Mouse (Mus musculus) intestine, postnatal 0 days (tissue): ENCODE data around the gene Tfcp2. TPM values are rescaled to one million over a fixed set of nuclear protein-coding genes. Genes with fewer than 3 reads are reported as not detected.
A peak's percentile ranks its signal among the peaks of the same experiment; 100 is the strongest.
"Not testable (repeated sequence)": the region's sequence is repeated elsewhere in the genome, so short reads cannot be mapped to it uniquely, and the experiment has no call there.

Source experiments
- ATAC-seq: fragments of 200-750 bp; cut with Nextera tagmentation; 2 replicates; pipeline ENCODE4 v1.8.0; 2017; ENCODE audit warnings: mild to moderate bottlenecking, moderate TSS enrichment, moderate library complexity
- H3K27ac ChIP-seq: fragments of 300-500 bp; sonication (generic); 2 replicates; pipeline ENCODE4 v1.5.1; 2014; ENCODE audit warnings: mild to moderate bottlenecking, low read depth, low read length, moderate library complexity
- H3K27me3 ChIP-seq: fragments of 300-500 bp; sonication (generic); replicated peaks from 2 replicates; pipeline ENCODE4 v1.6.1; 2014; ENCODE audit warnings: low read length, mixed read lengths; ENCODE audit not compliant: control insufficient read depth, insufficient read depth
- H3K36me3 ChIP-seq: fragments of 300-500 bp; sonication (generic); 2 replicates; pipeline ENCODE4 v1.6.1; 2014; ENCODE audit warnings: mild to moderate bottlenecking, moderate library complexity; ENCODE audit not compliant: control insufficient read depth, insufficient read depth
- H3K4me1 ChIP-seq: fragments of 300-500 bp; sonication (generic); replicated peaks from 2 replicates; pipeline ENCODE4 v1.6.1; 2014; ENCODE audit warnings: antibody characterized with exemption, low read length, mixed read lengths; ENCODE audit not compliant: control insufficient read depth, insufficient read depth
- H3K4me2 ChIP-seq: fragments of 300-500 bp; sonication (generic); replicated peaks from 2 replicates; pipeline ENCODE4 v1.6.1; 2014; ENCODE audit warnings: low read depth, mild to moderate bottlenecking, moderate library complexity
- H3K4me3 ChIP-seq: fragments of 300-500 bp; sonication (generic); 2 replicates; pipeline ENCODE4 v1.5.1; 2014; ENCODE audit warnings: low read depth, low read length
- H3K9ac ChIP-seq: fragments of 300-500 bp; sonication (generic); 2 replicates; pipeline ENCODE4 v1.6.1; 2014; ENCODE audit warnings: mild to moderate bottlenecking, low read depth, low read length
- H3K9me3 ChIP-seq: fragments of 300-500 bp; sonication (generic); 2 replicates; pipeline ENCODE4 v1.6.1; 2016; ENCODE audit warnings: mixed run types; ENCODE audit not compliant: control insufficient read depth
- CTCF ChIP-seq: sonication (generic); IDR thresholded peaks from 2 replicates; pipeline ENCODE4 v1.5.1; 2016; ENCODE audit warnings: low read depth, mild to moderate bottlenecking, control low read depth, antibody characterized with exemption, moderate library complexity
- WGBS: fragments of 180-500 bp; shearing (Covaris S2); extraction: QIAGEN DNeasy Blood & Tissue Kit; methylation state at CpG from one replicate; pipeline ENCODE4 v1.1.7; 2014; 5-methylcytosine and 5-hydroxymethylcytosine counted together
- polyA plus RNA-seq: library from polyadenylated mRNA; unstranded; fragments of >200 nt; fragmentation: Nextera tagmentation; extraction: Ambion mirVana; gene quantifications from 2 replicates; pipeline ENCODE4 v1.2.1, GENCODE M21; 2015

Gene Tfcp2
- polyA plus RNA-seq, 1 experiment from 2014 or later: 8.5 TPM

DNA sequence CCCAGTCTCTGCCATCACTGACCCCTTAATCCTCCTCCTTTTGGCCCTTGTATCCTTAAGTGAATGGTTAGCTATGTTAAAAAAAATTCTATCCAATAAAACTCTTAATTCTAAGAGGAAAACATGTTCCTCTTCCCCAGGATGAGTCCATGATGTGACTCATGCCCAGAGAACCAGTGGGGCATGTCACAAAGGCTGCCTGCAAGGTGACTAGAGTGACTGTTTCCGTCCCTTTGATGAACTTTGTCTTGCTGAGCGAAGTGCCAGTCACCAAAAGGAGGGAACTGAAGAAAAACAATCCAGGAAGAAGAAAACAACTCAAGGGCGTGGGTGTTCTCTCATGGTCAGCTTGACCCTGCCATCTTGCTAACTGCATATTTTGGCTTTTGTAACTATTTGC lies 17.4 kb upstream of the Tfcp2 start:
- no peak for ATAC-seq
- Histone ChIP-seq H3K9ac (no peak overlapping the region), H3K27ac (no peak overlapping the region), H3K4me3 (no peak overlapping the region), H3K36me3 (no peaks in the 10 kb centered on the region), H3K4me1 (no peaks in the 10 kb centered on the region), H3K27me3 (no peaks in the 10 kb centered on the region), H3K4me2 (no peak overlapping the region), H3K9me3 (no peaks in the 10 kb centered on the region)
- TF ChIP-seq CTCF: no peak
- WGBS: 70% methylated on average over 3 of the region's 3 CpGs

DNA sequence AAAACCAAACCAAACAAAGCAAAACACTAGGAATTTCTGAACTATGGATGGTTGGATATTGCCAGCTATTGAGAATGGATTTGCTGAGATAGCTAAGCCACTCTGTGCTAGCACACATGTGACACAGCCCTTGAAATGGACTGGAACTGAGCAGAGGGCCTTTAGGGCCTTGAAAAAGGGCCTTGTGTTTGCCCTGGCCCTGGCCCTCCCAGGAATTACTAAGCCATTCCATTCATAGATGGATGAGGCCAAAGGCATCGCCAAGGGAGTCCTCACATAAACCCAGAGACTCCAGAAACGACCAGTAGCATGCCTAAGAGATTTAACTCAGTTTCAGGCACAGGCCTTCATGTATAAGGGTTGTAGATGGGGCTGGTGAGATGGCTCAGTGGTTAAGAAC lies 14.7 kb upstream of the Tfcp2 start:
- no peak for ATAC-seq
- H3K4me1 ChIP-seq: no peaks in the 10 kb centered on the region
- no peaks in the 10 kb centered on the region for H3K9me3 ChIP-seq
- no peak overlapping the region for H3K4me2 ChIP-seq
- H3K9ac ChIP-seq: no peak overlapping the region
- TF ChIP-seq CTCF: no peak
- WGBS: 51% methylated on average over 2 of the region's 2 CpGs
- no peaks in the 10 kb centered on the region for H3K27me3 ChIP-seq
- H3K27ac ChIP-seq: no peak overlapping the region
- H3K36me3 ChIP-seq: no peaks in the 10 kb centered on the region
- no peak overlapping the region for H3K4me3 ChIP-seq

DNA sequence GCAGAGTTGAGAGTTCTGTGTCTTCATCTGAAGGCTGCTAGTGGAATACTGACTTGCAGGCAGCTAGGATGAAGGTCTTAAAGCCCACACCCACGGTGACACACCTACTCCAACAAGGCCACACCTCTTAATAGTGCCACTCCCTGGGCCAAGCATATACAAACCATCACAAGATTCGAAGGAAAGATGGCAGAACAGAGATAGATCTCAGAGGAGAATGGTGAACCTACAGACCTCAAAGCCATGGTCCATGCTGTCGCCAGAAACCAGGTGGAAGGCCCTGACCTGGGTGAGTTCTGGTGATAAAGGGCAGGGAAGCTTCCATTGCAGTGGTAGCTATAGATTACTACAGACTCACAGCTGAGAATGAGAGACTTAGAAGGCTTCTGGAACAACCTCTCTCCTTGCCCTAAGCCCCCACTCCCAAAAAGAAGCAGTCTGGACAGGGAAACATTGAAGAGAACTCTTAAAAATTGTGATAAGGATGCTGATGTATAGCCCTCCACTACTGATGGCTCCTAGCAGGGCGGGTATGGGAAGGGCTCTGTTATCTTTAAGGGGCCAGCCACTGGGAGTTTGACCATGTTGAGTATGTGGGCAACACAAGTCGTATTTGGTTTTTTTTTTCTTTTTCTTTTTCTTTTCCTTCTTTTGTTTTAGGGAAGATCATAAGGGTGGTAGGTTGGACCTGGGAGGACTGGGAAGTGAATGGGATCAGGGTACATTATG lies 6.1 kb upstream of the Tfcp2 start:
- no peak for ATAC-seq
- Histone ChIP-seq H3K4me3 (no peak overlapping the region), H3K4me2 (no peak overlapping the region), H3K27ac (no peak overlapping the region), H3K4me1 (no peaks in the 10 kb centered on the region), H3K9ac (no peak overlapping the region), H3K27me3 (no peaks in the 10 kb centered on the region), H3K36me3 (no peaks in the 10 kb centered on the region), H3K9me3 (no peaks in the 10 kb centered on the region)
- no peak for TF ChIP-seq CTCF
- WGBS: 70% methylated on average over 5 of the region's 5 CpGs

- H3K9ac ChIP-seq: no peak overlapping the region
- WGBS: 81% methylated on average over 9 of the region's 9 CpGs
- no peak for ATAC-seq
- no peaks in the 10 kb centered on the region for H3K27me3 ChIP-seq
- H3K36me3 ChIP-seq: no peaks in the 10 kb centered on the region
- H3K4me2 ChIP-seq: no peak overlapping the region
- no peak overlapping the region for H3K4me3 ChIP-seq
- no peaks in the 10 kb centered on the region for H3K4me1 ChIP-seq
- H3K9me3 ChIP-seq: no peaks in the 10 kb centered on the region
- TF ChIP-seq CTCF: no peak
- no peak overlapping the region for H3K27ac ChIP-seq
Observed at GRCm38 (mm10) chr15:100556378-100556777, 4.6 kb upstream of the Tfcp2 start.

DNA sequence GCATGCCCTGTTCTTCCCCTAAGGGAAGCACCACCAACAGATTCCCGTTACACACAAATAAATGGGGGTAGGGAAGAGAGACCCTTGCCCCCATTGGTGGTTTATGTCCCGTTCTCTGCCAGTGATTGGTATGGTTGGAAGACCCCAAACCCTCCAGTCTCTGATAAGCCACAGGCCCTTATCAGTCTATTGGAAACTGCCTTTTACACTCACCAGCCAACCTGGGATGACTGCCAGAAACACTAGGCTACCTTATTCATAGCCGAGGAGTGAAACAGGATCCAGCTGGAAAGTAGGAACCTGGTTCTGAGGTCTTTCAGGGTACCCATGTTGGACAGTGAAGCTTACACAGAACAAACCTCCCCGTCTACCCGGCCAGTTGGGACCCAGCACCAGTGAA lies 4.2 kb upstream of the Tfcp2 start:
- Histone ChIP-seq H3K9ac (no peak overlapping the region), H3K9me3 (no peaks in the 10 kb centered on the region), H3K4me2 (no peak overlapping the region), H3K36me3 (no peaks in the 10 kb centered on the region), H3K27me3 (no peaks in the 10 kb centered on the region), H3K27ac (no peak overlapping the region), H3K4me3 (no peak overlapping the region), H3K4me1 (peaks cover 2% of the 10 kb centered on the region; the same call in 1 of the 2 replicates)
- ATAC-seq: no peak
- 86% methylated on average over 5 of the region's 5 CpGs for WGBS
- TF ChIP-seq CTCF: no peak

DNA sequence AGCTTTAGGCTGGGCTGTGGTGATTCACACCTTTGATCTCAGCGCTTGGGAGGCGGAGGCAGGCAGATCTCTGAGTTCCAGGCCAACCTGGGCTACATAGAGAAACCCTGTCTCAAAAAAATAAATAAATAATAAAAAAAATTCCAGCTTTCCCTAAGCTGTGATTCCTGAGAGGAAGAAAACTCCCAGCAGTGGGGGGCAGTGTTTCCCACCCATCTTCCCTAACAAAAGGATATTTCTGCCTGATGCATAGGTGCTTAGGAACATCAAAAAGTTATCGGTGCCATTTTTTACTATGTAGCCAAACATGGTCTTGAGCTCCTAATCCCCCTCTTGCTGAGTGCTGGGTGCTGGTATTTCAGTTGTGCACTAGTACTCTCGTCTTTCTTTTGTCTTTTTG lies 1.5 kb downstream of the Tfcp2 start:
- no peaks in the 10 kb centered on the region for H3K9me3 ChIP-seq
- no peak overlapping the region for H3K27ac ChIP-seq
- 94% methylated on average over 4 of the region's 4 CpGs for WGBS
- peaks cover 5% of the 10 kb centered on the region; the same call in 1 of the 2 replicates for H3K4me1 ChIP-seq
- H3K4me2 ChIP-seq: peak overlapping the region; percentile 74; the same call in 1 of the 2 replicates
- TF ChIP-seq CTCF: peak; percentile 35
- H3K27me3 ChIP-seq: no peaks in the 10 kb centered on the region
- no peak for ATAC-seq
- H3K4me3 ChIP-seq: no peak overlapping the region
- H3K9ac ChIP-seq: no peak overlapping the region
- peaks cover 5% of the 10 kb centered on the region; the same call in 1 of the 2 replicates for H3K36me3 ChIP-seq

- not testable (repeated sequence) for H3K4me1 ChIP-seq, H3K9me3 ChIP-seq, H3K4me2 ChIP-seq, H3K27ac ChIP-seq, H3K36me3 ChIP-seq, H3K9ac ChIP-seq, H3K4me3 ChIP-seq, ATAC-seq, H3K27me3 ChIP-seq
- 94% methylated on average over 14 of the region's 14 CpGs for WGBS
Observed at GRCm38 (mm10) chr15:100543651-100544030, 8.2 kb downstream of the Tfcp2 start.

DNA sequence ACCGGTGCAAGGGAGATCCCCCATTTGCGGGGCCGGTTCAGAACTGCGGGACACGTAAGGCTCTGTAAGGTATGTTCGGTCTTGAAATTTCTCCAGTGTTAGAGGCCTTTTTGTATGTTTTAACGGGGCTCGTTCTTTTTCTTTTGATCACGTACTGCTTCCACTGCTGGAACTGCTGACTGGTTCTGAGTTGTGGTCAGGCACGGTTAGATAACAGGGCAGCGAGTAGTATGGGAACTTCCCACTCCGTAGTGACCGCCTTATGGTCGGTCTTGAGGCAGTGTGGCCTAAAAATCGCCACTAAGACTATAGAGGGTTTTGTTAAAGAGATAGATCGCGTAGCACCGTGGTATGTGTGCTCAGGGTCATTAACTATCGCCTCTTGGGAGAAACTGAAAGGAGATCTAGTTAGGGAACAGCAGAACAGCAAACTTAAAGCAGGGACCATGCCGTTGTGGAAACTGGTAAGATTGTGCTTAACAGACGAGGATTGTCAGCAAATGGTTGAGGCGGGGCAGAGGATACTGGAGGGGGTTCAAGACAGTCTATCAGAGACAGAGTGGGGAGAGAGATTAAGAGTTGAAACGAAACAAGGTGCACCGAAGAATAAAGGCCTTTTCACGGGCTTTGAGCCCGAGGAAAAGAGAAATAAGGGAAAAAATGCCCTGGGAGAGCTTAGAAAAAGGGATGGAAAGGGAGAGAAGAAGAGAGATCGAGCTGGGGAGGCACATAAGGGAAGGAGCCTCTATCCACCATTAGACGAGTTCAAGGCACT lies 8.7 kb downstream of the Tfcp2 start:
- H3K9me3 ChIP-seq, ATAC-seq, H3K4me1 ChIP-seq, H3K36me3 ChIP-seq, H3K9ac ChIP-seq, H3K4me2 ChIP-seq, H3K27ac ChIP-seq, H3K4me3 ChIP-seq, H3K27me3 ChIP-seq: not testable (repeated sequence)
- 96% methylated on average over 25 of the region's 28 CpGs for WGBS
